Mouse (Mus musculus): Measurements from ENCODE around the gene Ccdc185.
A peak's percentile ranks its signal among the peaks of the same experiment; 100 is the strongest.

The Ccdc185 gene

DNA sequence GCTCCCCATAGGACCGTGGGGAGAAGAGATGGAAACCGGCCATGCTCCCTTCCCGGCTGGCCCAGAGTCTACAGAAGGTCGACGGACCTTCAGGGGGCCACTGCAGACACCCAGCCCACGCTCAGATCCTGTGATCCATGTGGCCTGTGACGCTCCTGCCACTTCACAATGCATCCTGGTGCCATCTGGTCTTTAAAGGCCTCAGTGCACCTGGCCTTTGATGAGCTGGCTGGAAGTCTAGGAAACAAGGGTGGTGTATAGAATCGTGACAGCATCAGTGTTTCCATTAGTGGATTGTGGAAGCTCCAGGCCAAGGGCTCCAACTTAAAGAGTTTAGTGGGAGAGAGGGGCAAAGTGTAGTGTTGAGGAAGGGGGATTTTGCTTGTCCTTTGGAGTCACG lies at the start of gene Ccdc185:
Gene Ccdc185 (minus strand): TSS at position 101 of the 400 bp plus-strand sequence.
- DNase-seq (ENCODE audit: low read depth in 2 of 2, low spot score in 2 of 2): no peak

DNA sequence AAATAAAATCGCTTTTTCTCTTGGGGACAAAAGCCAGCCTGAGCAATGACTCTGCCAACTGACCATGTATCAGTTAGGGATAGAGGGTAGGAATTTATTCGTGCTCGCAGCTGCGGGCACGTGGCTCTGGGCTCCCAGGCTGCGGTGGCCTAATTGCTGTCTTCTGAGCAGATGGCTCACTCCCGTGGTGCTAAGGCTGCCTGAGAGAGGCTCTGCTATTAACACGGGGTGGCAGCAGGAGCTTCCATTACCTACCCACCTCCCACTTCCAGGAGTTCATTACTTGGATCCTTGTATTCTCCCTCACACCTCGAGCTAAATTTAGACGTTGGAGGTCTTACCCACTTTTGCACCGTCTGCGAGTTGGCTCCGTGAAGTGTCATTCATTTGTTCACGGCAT lies 48.1 kb upstream of the Ccdc185 start:
- no peak for DNase-seq (ENCODE audit: low read depth in 2 of 2, low spot score in 2 of 2)

DNA sequence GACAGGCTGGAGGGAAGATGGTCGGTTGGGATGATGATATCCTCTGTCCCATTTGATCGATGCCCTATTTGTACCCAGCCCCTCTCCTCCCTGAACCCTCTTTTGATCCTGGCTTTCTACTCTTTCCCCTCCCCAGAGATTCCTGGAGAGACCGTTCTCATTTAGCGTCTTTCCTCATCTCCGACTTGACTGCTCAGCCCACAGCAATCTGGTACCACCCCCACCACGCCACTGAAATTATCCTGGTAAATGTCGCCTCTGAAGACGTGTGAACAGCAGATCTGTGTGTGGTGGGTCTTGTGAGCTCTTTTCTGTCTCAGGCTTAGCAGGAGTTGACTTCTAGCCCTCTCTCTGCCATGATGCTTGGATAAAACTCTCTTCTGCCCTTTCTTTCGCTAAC lies 45.6 kb upstream of the Ccdc185 start:
- DNase-seq (ENCODE audit: low read depth in 2 of 2, low spot score in 2 of 2): no peak

DNA sequence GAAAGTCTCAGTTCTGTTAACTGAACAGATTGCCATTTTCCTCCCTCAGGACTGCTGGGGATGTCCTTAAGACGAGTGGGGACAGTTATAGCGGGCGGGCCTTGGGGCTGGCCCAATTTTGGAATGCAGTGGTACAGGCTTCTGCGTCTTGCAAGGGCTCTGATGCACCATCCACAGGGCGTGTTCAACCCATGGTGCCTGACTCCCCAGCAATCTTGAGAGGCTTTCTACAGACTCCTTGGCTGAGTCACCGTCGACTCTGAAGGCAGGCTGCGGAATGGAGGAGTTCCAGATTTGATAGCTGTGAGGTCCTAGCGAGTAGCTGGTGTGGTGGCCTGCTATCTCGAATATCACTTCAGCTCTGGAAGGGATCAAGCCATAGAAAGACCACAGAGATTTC lies 45.2 kb upstream of the Ccdc185 start:
- no peak for DNase-seq (ENCODE audit: low read depth in 2 of 2, low spot score in 2 of 2)

DNA sequence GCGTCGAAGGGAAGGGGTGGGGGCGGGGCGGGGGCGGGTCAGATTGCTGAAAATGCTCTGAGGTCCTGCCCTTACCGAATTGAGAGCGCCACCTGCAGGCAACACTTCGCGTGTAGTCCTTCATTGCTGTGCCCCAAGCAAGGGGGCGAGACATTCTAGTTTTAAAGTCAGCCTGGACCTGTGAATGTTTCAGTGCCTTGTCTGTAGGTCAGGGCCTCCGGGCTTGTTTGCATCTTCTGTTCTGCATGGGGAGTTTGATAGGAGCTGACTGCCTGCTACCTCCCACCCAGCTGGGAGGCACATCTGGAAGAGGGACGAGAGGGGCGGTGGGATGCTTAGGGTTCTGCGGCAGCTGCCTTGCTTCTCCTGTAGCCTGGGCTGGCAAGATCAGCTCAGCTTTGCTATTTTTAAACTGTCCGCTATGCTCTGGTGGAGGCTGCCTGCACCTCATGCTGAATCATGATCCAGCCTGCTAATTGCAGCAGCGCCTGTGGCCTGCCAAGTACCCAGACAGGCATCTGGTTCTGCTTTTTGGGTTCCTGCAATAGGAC lies 43.6 kb upstream of the Ccdc185 start:
- DNase-seq (ENCODE audit: low read depth in 2 of 2, low spot score in 2 of 2): peak; percentile 3 to 45

DNA sequence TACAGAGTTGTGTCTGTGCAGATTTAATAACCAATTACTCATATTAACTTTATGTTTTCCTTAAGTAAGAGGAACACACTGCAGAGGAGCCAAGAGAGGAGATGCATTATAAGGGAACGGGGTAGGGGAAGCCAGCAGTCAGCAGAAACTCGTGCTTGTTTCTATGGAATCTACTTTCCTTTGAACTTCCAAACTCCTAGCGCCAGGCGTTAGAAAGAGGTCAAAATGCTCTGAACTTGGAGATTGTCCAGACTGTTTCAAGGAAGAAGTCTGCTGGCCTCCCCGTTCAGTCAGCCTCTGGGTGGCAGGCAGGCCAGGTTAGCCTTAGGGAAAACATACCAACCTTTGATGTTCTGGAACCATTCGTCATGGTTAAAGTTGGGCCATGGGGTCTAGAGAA lies 39.9 kb upstream of the Ccdc185 start:
- no peak for DNase-seq (ENCODE audit: low read depth in 2 of 2, low spot score in 2 of 2)

DNA sequence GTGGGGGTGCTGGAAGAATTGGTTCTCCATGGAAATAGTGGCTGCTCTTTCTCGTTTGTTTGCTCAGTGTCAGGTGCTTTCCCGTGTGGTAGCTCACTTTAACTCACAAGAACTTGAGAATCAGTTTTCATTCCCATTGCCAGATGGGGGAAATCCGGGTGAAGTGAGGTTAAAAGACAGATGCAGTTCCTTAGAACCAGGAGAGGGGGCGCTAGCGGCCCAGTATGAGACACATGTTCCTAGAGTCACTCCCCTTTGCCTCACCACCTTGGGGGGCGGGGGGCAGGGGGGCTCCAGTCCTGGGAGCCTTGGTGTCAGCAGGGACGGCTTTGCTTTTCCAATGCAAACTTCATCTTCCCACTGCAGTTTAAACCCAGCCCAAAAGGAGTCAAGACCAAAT lies 38.0 kb upstream of the Ccdc185 start:
- no peak for DNase-seq (ENCODE audit: low read depth in 2 of 2, low spot score in 2 of 2)

DNA sequence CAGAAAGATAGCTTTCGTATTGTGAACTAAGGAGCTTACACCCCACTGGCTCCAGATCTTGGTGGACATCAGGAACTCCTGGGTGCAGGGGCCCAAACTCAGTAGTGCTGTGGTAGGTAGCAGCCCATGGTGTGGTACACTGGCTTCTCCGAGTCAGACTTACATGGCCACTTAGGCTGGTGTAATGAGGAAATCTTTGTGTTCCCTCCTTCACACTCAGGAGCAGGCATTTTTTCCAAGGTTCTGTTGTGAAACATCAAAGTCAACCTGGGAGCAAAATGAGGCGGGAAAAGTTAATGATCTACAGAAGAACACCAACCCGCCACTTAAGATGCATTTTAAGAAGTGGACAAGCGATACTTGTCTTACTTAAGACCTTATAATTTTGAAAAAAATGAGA lies 36.5 kb upstream of the Ccdc185 start:
- DNase-seq (ENCODE audit: low read depth in 2 of 2, low spot score in 2 of 2): no peak

DNA sequence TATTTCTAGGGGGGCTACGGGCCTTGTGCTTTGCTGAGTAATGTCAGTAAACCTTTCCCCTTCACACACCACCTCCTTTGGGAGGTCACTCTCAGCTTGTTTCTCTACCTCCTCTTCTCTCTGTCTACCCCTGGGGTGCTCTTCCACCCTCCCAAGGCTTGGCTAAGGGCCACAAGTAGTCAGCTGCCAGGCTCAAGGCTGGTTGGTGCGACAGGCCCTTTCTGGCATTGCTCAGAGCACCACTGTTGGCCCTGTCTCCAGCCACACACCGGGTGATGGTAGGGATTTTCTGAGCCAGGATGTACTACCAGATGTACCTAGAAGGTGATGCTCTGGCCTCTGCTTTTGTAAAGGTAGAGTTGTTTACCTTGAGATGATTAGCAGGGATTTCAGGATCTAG lies 35.8 kb upstream of the Ccdc185 start:
- no peak for DNase-seq (ENCODE audit: low read depth in 2 of 2, low spot score in 2 of 2)

DNA sequence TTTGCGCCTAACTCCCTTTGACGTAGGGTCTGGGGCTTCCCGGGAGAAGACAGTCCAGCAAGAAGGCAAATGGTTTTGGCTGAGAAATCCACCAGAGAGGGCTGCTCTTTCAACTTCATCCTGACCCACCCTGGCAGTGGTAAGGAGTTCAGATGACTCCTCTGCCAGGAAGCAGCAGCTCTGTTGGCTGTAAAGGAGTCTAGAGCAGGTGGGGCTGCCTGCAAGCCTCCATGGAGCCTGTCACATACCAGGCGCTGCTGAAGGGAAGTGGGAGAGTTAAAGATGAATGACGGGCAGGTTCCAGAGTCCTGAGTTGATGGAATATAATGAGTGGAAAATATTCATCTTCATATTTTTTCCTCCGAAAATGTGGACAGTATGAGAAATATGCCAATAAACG lies 34.8 kb upstream of the Ccdc185 start:
- DNase-seq (ENCODE audit: low read depth in 2 of 2, low spot score in 2 of 2): no peak

DNA sequence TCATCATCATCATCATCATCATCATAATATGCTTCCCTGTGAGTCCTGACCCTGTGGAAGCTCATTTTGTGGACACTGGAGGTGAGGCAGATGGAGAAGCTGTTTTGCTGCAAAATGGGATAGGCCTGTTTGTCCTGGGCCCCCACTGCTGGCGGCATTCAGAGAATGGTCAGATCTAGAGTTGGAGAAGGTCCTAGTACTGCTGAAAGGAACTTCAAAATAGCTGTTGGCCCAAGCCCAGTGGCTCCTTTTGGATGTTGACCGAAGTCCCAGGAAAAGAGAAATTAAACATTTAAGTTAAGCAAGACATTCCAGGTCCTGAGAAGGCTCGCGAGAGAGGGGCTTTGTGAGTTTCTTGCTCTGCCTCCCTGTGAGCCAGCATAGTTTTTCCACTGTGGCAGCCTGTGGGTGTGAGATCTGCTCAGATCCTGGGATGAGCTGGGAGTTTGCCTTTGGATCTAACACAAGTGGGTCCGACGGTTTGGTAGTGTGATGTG lies 30.1 kb upstream of the Ccdc185 start:
- DNase-seq (ENCODE audit: low read depth in 2 of 2, low spot score in 2 of 2): no peak

DNA sequence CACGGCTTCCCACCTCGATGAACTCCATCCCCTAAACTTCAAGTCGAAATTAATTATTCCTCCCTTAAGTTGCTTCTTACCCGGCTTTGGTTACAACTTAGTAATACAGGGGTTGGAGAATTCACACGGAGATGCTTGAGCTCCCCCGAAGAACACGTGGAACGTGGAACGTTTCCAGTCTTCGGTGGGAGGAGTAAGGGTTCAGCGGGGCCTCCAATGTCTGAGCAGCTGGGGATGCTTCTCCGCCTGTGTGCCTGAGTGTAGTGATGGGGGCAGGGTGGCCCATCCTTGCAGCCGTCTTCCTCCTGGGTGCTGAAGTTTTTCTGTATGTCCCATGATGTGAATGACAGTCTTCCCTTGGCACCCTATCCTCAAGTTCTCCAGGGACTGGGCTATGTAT lies 29.2 kb upstream of the Ccdc185 start:
- DNase-seq (ENCODE audit: low read depth in 2 of 2, low spot score in 2 of 2): no peak

DNA sequence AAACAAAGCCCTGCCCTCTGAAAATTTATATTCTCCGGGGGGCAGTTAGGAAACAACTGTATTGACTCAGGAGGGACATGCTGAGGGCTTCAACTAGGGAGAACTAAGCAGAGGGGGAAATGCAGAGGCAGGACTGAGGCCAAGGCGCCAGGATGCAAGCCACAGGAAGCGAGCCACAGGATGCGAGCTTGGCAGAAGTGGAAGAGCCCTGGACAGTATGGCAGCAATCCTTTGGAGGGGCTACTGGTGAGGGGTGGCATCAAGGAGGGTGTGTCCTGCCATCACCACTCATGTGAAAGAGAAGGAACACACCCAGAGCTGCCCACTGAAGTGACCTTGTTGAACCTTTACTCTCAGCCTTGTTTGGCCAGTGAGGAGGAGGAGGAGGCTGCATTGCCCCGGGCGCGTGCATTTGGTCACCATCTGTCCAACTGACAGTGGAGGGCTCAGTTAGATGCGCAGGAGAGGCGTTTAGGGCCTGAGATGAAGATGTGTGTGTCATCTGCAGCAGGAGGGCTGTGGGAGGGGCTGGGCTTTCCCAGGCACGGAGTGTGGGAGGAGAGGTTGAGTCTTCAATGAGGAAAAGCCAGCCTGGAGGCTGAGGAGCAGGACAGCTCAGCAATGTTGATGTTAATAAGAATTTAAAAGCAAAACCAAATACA lies 27.9 kb upstream of the Ccdc185 start:
- no peak for DNase-seq (ENCODE audit: low read depth in 2 of 2, low spot score in 2 of 2)

DNA sequence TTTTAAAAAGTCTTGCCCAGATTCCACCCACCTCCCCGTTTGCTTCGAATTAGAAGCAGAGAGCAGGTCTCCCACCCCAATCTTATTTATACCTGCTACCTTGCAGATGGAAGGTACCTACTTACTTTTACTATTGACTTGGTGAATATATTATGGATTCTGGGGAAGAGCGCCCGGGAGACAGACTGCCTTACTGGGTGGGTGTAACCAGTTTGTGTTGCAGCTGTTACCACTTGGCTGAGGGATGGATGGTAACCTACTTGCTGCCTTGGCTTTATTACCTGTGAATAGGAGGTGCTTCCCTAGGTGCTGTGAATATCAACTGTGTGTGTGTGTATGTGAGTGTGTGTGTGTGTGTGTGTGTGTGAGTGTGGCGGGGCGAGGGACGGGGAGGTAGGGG lies 26.6 kb upstream of the Ccdc185 start:
- DNase-seq (ENCODE audit: low read depth in 2 of 2, low spot score in 2 of 2): no peak

DNA sequence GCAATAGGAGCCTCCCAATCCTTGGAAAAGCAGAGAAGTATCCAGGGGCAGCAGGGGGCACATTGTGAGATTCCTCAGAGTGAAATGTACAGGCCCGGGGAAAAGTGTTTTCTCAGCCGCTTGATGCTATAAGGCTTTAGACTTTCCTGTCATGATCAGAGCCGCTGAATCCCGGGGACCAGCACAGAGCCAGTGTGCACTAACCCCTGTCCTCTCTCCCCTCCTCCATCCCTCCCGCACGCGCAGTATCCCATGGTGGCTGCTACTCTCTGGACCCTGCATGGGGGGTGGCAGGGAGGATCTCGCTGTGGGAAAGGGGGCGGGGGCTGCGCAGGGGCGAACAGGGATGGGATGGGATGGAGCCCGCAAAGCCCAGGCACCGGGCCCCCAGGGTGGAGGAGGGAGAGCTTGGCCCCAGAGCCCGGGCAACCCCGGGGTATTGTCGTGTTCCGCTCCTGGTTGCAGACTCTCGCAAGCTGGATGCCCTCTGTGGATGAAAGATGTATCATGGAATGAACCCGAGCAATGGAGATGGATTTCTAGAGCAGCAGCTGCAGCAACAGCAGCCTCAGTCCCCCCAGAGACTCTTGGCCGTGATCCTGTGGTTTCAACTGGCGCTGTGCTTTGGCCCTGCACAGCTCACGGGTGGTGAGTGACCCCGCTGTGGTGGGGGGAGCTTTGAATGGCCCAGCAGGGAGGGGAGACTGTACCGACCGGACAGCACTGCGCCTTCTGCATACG lies 15.7 kb upstream of the Ccdc185 start:
- no peak for DNase-seq (ENCODE audit: low read depth in 2 of 2, low spot score in 2 of 2)

DNA sequence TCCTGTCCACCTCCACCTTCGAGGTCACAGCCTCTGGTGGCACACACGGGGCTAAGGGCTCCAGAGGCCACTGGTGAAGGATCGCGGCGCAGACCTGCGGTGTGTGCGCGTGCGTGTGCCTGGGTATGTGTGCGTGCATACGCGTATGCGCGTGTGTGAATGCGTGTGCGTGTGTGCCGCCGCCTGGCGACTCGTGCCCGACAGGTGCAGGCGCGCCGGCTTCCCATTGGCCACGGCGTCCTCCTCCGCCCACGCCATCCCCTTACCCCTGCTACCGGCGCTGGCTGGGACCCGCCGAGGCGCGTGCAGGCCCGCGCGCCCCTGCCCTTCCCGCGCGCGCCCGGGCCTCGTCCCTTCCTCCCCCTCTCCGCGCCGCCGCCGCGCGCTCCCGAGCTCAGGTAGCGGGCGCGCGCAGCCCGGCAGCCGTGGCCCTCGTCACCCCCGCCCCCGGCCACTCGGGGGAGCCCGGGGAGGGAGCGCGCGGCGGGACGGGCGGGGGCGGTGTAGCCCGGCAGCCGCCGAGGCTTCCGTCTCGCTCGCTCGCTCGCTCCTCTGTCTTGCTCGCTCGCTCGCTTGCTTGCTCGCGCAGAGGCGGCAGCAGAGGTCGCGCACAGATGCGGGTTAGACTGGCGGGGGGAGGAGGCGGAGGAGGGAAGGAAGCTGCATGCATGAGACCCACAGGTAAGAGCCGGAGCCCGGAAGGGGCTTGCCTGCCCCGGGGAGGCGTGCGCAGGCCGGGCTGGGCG lies 14.9 kb upstream of the Ccdc185 start, which contains the start of gene Susd4:
Gene Susd4 (plus strand): TSS at position 145 of the 746 bp plus-strand sequence.
- DNase-seq (ENCODE audit: low read depth in 2 of 2, low spot score in 2 of 2): peak; percentile 57 to 67

DNA sequence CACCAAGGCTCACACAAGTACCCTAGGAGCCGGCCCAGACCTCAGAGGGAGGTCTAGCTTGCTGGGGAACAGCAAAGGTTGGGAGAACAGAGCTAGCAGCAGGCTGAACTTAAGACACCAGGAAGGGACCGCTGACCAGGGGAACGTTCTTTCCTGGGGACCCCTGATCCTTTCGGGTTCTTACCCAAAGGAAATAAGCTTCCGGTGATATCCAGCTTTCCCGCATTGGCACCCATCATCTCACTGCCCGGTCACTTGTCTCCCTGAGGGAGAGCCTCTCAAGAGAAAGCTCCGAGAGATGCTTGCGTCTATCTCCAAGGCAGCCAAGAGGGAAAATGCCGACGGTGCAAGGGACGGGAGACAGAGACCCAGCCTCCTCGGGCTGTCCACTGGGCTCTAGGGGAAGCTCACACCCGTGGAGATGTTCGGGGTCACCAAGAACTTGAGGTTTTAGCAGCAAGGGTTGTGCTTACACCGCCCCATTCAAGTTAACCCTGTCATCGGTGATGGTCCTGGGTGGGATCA lies 14.3 kb upstream of the Ccdc185 start:
- DNase-seq (ENCODE audit: low read depth in 2 of 2, low spot score in 2 of 2): no peak

DNA sequence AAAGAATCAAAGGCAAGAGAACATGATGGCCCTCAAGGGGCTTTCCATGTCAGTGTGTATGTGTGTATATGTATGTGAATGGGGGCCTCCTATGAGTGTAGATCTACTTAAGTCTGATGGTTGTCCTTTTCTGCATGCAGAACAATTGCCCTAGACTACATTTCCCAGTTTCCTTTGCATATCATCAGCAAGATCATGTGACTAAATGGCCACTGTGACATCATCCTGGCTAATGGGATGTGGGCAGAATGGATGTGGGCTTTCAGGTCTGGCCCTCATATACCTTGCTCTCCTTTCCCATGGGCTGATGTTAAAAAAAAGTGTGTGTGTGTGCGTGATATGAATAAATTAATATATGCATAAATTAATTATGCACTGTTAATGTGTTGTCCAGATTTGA lies 9.8 kb upstream of the Ccdc185 start:
- no peak for DNase-seq (ENCODE audit: low read depth in 2 of 2, low spot score in 2 of 2)

DNA sequence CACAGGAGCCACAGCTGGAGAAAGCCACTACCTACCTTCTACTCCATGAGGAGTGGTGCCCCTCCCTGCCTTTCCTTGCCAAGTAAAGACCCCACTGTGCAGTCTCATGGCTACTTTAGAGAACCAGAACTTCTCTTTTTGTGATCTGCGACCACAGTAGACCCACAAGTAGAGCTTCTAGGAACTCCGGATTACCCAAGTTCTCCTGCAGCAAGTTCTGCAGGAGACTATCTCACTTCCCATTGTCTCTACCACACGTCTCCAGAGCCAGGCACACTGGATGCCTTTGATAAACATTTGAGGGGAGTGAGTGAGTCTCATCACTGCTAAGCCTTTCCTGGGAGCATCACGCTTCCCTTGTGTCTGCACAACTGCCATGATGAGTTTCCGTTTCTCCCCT lies 5.9 kb upstream of the Ccdc185 start:
- no peak for DNase-seq (ENCODE audit: low read depth in 2 of 2, low spot score in 2 of 2)

DNA sequence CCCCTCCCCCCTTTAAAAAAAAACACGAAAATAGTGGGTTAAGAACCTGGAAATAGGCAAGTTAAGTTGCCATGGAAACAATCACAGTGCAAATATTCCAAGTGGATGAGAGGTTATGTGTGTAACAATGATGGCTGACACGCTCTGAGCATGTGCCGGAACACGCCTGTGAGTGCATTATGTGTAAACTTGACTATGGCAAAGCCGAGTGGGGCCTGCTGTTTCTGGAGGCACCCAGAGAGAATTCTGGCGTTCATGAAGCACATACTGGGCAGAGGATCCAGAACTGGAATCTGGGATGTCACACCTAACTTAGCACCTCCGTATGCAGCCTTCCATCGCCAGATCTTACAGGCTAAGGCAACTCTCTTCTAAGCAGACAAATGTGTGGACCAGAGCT lies 4.7 kb upstream of the Ccdc185 start:
- no peak for DNase-seq (ENCODE audit: low read depth in 2 of 2, low spot score in 2 of 2)

DNA sequence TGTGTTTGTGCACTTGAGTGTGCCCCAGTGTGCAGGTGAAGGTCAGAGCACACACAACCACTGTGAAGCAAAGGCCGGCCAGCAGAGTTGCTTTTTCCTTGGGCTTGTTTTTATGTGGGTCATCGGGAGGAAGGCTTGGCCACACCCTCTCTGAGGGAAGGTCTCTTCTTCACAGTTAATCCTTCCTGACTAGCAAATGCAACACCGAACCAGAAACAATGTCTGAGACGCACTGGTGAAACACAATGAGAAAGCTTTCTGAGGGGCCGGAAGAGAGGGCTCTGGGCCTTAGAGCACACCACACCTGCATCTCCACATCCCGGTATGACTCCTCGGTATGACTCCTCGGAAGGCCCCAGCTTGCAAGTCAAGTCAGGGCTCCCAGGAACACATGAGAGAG lies 2.3 kb upstream of the Ccdc185 start:
- DNase-seq (ENCODE audit: low read depth in 2 of 2, low spot score in 2 of 2): no peak
